Mouse (Mus musculus): ENCODE measurements around the gene Olfr71. TPM values are rescaled to one million over a fixed set of nuclear protein-coding genes. Genes with fewer than 3 reads are reported as not detected.

Olfr71 gene
- polyA plus RNA-seq, 1 experiment from 2014 or later: not detected

DNA sequence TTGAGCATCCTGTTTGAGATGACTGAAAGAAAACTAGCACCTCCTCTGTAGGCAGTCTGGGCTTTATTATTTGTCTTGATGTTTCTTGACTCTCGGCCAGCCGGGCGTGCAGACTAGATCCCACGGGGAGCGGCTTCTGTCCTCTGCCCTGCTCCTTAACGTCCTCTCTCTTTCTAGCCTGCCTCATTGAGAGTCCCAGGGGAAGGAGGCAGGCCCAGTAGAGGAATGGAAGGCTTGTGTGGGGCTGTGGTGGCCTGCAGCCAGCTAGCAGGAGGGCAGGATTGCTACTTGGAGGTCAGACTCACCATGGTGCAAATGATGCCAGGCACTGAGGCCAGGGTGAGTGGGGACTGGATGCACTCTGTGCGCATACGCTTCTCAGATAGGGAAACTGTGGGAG lies 6.2 kb downstream of the Olfr71 start:
- no peak overlapping the region for H3K4me3 ChIP-seq
- H3K27ac ChIP-seq: no peak overlapping the region
- 0 out of 2 replicates have a peak, but pooled peaks cover 5% of the 10 kb centered on the region for H3K27me3 ChIP-seq
- no peaks in the 10 kb centered on the region for H3K36me3 ChIP-seq
- H3K9me3 ChIP-seq: no peaks in the 10 kb centered on the region
- no peak for ATAC-seq (ENCODE audit: insufficient number of reproducible peaks, low FRiP score, low TSS enrichment, low read depth)
- no peak overlapping the region for H3K9ac ChIP-seq
- 0 out of 2 replicates have a peak, but pooled peaks cover 4% of the 10 kb centered on the region for H3K4me1 ChIP-seq
- 78% methylated on average over 8 of the region's 8 CpGs for WGBS
- H3K4me2 ChIP-seq: no peak overlapping the region

DNA sequence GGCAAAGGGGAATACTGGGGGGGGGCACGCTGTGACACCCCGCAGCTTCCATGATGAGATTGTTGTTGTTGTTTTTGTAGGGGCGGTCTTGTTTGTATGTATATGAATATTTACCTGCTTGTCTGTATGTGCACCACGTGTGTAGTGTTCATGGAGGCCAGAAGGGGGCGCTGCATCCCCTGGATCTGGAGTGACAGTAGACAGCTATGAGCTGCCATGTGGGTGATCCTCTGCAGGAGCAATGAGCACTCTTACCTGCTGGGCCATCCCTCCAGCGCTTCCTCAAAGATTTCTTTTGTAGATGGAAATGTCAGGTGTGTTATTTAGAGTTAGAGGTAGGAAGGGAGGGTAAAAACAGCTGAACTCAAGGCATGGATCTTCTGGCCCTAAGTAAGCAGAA lies 6.6 kb downstream of the Olfr71 start:
- ATAC-seq (ENCODE audit: insufficient number of reproducible peaks, low FRiP score, low TSS enrichment, low read depth): no peak
- 77% methylated on average over 6 of the region's 6 CpGs for WGBS
- H3K27ac ChIP-seq: no peak overlapping the region

DNA sequence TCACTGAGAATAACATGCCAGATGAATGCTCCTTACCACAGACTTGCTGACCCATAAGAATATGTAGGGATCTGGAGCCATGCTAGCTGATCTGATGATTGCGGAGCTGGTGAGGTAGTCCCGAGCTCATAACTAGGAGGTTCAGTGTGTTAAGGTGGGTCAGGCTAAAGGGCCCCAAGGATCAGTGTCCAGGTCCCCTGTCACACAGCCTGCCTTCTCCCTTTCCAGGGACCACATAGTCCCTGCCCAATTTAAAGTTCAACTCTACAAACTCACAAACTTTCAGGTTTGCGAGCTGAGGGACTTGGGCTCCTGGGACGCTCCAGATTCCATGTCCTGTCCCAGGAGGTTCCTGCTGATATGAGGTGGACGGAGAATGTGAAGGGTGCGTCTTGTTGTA lies 9.3 kb downstream of the Olfr71 start, which contains the start of gene Olfr70:
Olfr70 (minus strand) TSS at position 101 of the 400 bp plus-strand sequence.
- WGBS: 88% methylated on average over 6 of the region's 6 CpGs
- no peaks in the 10 kb centered on the region for H3K27me3 ChIP-seq
- H3K4me1 ChIP-seq: 0 out of 2 replicates have a peak, but pooled peaks cover 4% of the 10 kb centered on the region
- H3K27ac ChIP-seq: no peak within 1 kb of the TSS
- no peaks in the 10 kb centered on the region for H3K36me3 ChIP-seq
- no peak within 1 kb of the TSS for H3K9ac ChIP-seq
- no peak within 1 kb of the TSS for H3K4me3 ChIP-seq
- H3K4me2 ChIP-seq: no peak within 1 kb of the TSS
- ATAC-seq (ENCODE audit: insufficient number of reproducible peaks, low FRiP score, low TSS enrichment, low read depth): no peak
- H3K9me3 ChIP-seq: no peaks in the 10 kb centered on the region

More for the DNA sequence above, 6.6 kb downstream of the Olfr71 start:
- Histone ChIP-seq H3K9me3 (no peaks in the 10 kb centered on the region), H3K9ac (no peak overlapping the region), H3K4me1 (0 out of 2 replicates have a peak, but pooled peaks cover 4% of the 10 kb centered on the region), H3K27me3 (0 out of 2 replicates have a peak, but pooled peaks cover 4% of the 10 kb centered on the region), H3K4me2 (no peak overlapping the region), H3K36me3 (no peaks in the 10 kb centered on the region), H3K4me3 (no peak overlapping the region)

DNA sequence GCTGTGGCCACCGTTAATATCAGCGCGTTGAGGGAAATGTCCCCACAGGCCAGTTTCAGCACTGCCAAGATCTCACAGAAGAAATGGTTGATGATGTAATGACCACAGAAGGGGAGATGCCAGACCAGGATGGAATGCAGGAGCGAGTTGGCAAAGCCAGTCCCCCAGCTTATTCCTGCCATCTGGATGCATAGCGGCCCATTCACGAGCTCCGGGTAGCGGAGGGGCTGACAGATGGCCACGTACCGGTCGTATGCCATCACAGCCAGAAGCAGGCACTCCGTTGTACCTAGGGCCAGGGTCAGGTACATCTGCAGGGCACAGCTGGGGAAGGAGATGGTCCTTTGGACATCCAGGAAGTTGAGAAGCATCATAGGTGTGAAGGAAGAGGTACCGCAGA lies 13.5 kb downstream of the Olfr71 start:
- WGBS: 80% methylated on average over 13 of the region's 13 CpGs
- H3K4me2 ChIP-seq: no peak overlapping the region
- H3K4me3 ChIP-seq: no peak overlapping the region
- no peaks in the 10 kb centered on the region for H3K27me3 ChIP-seq
- no peaks in the 10 kb centered on the region for H3K9me3 ChIP-seq
- H3K9ac ChIP-seq: no peak overlapping the region
- no peak for ATAC-seq (ENCODE audit: insufficient number of reproducible peaks, low FRiP score, low TSS enrichment, low read depth)
- H3K27ac ChIP-seq: no peak overlapping the region
- H3K36me3 ChIP-seq: no peaks in the 10 kb centered on the region
- peaks cover 9% of the 10 kb centered on the region; the same call in 1 of the 2 replicates for H3K4me1 ChIP-seq

DNA sequence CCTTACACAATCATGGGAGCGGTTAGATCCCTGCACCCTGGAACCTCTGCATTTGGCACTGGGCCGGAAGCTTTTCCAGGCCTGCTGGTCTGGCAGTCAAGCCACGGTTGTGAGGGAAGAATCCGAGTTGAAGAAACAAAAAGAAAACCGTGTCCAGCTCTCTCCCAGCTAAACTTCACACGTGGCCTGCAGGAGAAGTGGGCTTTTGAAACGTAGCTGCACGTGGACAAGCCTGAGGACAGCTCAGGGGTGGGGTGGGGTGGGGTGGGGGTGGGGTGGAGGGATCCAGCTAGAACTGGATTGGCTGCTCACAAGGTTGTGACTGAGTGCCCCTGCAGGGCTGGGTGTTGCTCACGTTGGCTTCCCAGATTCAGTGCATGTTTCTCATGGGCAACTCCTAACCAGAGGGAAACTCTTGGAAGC lies 14.8 kb downstream of the Olfr71 start:
- Histone ChIP-seq H3K4me1 (peaks cover 9% of the 10 kb centered on the region; the same call in 1 of the 2 replicates), H3K36me3 (peaks cover 4% of the 10 kb centered on the region; the same call in 1 of the 2 replicates), H3K27ac (no peak overlapping the region), H3K4me3 (no peak overlapping the region), H3K4me2 (no peak overlapping the region), H3K27me3 (no peaks in the 10 kb centered on the region), H3K9me3 (no peaks in the 10 kb centered on the region), H3K9ac (no peak overlapping the region)
- no peak for ATAC-seq (ENCODE audit: insufficient number of reproducible peaks, low FRiP score, low TSS enrichment, low read depth)
- 30% methylated on average over 9 of the region's 9 CpGs for WGBS

DNA sequence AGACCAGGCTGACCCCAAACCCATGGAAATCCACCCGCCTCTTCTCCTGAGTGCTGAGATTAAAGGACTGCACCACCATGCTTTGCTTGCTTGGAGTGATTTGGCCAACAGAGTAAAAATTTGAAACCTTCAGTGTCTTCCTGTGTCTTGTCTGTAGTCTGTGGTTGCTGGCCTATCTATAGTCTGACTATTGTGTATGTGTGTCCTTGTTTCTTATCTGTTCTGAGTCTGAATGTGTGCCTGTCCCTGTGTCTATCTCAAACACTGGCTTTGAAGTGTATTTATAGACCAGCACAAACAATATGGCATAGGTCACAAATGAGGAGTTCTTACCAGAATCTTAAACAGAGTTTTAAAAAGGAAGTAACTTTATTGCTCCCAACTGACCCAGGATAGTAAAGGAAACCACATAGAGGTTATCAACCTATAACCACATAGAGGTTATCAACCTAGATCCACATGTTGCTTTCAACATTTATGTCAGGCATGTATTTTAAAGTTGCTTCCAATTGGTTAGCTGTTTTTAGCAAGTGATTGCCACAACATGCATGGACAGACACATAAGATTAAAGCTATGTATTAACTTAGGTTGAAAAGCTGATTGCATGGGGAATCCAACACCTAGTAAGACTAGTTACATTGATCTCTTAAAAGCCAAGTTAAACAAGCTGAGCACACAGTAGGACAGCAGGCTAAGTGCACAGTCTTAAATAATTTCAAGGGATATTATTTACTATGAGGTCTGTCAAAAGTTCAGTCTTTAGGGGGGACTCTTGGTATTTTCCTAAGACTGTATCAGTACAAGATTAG lies 15.4 kb downstream of the Olfr71 start:
- no peak overlapping the region for H3K9ac ChIP-seq
- peaks cover 10% of the 10 kb centered on the region for H3K36me3 ChIP-seq
- peaks cover 9% of the 10 kb centered on the region; the same call in 1 of the 2 replicates for H3K4me1 ChIP-seq
- no peak for ATAC-seq (ENCODE audit: insufficient number of reproducible peaks, low FRiP score, low TSS enrichment, low read depth)
- WGBS: 71% methylated on average over 1 of the region's 1 CpGs
- no peak overlapping the region for H3K27ac ChIP-seq
- H3K4me2 ChIP-seq: no peak overlapping the region
- no peak overlapping the region for H3K4me3 ChIP-seq
- no peaks in the 10 kb centered on the region for H3K27me3 ChIP-seq
- no peaks in the 10 kb centered on the region for H3K9me3 ChIP-seq

DNA sequence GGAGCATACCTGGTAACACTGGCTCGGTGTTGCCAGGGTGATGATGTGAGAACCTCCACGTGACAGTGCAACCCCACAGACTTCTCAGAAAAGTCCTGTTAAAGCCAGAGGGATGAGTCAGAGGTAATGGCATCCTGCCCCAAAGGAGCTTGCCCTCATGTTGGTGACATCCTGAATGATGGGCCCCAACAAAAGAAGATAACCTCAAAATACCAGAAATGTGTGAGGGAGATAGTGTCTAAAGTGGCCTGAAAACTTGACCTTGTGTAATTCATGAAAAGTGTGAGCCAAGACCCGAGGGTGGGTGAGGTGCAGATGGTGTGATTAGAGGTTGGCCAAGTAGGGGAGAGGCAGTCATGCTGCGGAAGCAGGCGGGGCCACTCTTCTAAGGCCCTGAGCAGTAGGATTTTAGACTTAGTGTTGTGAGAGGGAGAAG lies 16.2 kb downstream of the Olfr71 start:
- no peaks in the 10 kb centered on the region for H3K9me3 ChIP-seq
- H3K4me3 ChIP-seq: no peak overlapping the region
- H3K36me3 ChIP-seq: peaks cover 19% of the 10 kb centered on the region
- WGBS: 70% methylated on average over 5 of the region's 5 CpGs
- no peak overlapping the region for H3K4me2 ChIP-seq
- no peak for ATAC-seq (ENCODE audit: insufficient number of reproducible peaks, low FRiP score, low TSS enrichment, low read depth)
- no peak overlapping the region for H3K9ac ChIP-seq
- H3K27me3 ChIP-seq: no peaks in the 10 kb centered on the region
- no peak overlapping the region for H3K27ac ChIP-seq
- peaks cover 9% of the 10 kb centered on the region; the same call in 1 of the 2 replicates for H3K4me1 ChIP-seq

DNA sequence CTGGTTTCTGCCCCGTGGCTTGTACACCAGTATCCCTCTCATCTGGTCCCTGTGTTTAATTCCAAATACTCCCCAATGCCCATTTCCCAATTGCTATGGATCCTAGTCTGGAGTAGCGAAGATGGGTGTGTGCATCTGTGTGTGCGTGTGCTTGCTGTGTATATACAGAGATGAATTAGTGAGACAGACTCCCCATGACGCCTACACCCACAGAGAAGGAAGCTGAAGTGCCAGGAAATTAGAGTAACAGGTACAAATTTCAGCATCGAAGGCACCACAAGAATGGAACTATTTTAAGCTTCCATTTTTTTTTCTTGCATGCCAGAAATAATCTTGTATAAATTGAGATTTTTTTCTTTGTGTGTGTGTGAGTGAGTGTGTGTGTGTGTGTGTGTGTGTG lies 19.0 kb downstream of the Olfr71 start:
- Histone ChIP-seq H3K4me2 (no peak overlapping the region), H3K4me3 (no peak overlapping the region), H3K27ac (no peak overlapping the region), H3K36me3 (peaks cover 35% of the 10 kb centered on the region), H3K9me3 (no peaks in the 10 kb centered on the region), H3K4me1 (peaks cover 4% of the 10 kb centered on the region; the same call in 1 of the 2 replicates), H3K27me3 (no peaks in the 10 kb centered on the region), H3K9ac (no peak overlapping the region)
- WGBS: 79% methylated on average over 5 of the region's 5 CpGs
- no peak for ATAC-seq (ENCODE audit: insufficient number of reproducible peaks, low FRiP score, low TSS enrichment, low read depth)

DNA sequence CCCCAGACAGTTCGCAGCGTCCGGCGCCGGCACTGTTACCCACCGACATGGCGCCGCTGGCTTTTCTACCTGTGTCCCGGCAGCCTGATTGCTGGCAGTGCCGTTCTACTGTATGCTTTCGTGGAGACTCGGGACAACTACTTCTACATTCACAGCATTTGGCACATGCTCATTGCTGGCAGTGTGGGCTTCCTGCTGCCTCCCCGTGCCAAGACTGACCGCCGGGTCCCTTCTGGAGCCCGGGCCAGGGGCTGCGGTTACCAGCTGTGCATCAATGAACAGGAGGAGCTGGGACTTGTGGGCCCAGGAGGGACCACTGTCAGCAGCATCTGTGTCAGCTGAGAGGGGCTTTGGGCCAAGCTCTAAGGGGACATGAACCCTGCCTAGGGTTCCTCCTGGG lies 20.0 kb downstream of the Olfr71 start:
- H3K9ac ChIP-seq: no peak overlapping the region
- no peak for ATAC-seq (ENCODE audit: insufficient number of reproducible peaks, low FRiP score, low TSS enrichment, low read depth)
- 90% methylated on average over 17 of the region's 17 CpGs for WGBS
- H3K4me1 ChIP-seq: 0 out of 2 replicates have a peak, but pooled peaks cover 2% of the 10 kb centered on the region
- H3K4me2 ChIP-seq: no peak overlapping the region
- no peaks in the 10 kb centered on the region for H3K9me3 ChIP-seq
- H3K27ac ChIP-seq: no peak overlapping the region
- H3K36me3 ChIP-seq: peaks cover 44% of the 10 kb centered on the region
- H3K4me3 ChIP-seq: no peak overlapping the region
- no peaks in the 10 kb centered on the region for H3K27me3 ChIP-seq

DNA sequence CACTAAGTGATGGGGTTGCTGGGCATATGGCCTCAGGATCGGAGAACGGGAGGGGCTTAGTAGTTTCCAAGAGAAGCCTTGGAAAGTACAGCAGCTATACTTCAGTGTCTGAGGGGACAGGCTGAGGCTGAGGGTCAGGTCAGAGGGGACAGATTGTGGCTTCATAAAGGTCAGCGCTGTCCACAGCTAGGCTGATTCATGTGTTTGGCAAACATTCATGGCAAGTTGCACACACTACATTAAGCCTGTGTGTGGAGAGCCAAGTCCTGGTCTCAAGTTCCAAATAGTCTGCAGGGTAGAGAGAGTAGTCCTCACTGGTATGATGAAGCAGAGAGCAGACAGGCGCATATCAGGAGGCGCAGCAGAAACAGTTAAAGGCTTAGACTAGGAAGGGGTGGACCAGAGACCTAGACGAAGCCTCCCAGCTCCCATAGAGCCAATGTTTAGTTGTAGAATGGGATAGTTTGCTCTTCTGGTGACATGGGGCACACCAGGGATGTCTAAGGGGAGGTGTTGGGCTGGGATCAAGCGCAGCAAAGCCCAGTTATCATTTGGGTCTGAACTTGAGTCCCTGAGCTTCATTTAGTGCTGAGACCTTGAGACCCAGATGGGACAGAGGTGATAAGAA lies 30.5 kb downstream of the Olfr71 start:
- H3K36me3 ChIP-seq: peaks cover 79% of the 10 kb centered on the region
- no peaks in the 10 kb centered on the region for H3K27me3 ChIP-seq
- no peak for ATAC-seq (ENCODE audit: insufficient number of reproducible peaks, low FRiP score, low TSS enrichment, low read depth)
- H3K4me1 ChIP-seq: no peaks in the 10 kb centered on the region
- no peak overlapping the region for H3K4me3 ChIP-seq
- WGBS: 85% methylated on average over 7 of the region's 7 CpGs
- no peak overlapping the region for H3K27ac ChIP-seq
- no peaks in the 10 kb centered on the region for H3K9me3 ChIP-seq
- no peak overlapping the region for H3K4me2 ChIP-seq
- H3K9ac ChIP-seq: no peak overlapping the region

DNA sequence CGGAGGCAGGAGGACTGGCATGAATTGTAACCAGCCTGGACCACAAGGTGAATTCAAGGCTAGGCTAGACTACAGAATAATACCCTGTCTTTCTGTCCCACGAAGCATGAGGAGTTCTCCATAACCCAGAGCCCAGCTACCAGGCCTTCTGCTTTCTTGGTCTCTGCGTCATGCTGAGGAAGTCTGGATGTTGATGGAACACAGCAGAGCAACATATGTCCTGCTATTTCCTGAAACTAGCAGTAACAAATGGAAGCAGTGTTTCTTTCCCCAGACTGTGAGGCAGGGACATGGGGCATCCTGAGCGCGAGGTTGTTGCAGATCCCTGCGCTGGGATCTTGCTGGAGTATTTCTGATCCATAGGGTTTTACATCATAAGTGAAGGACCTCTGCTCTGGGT lies 31.5 kb downstream of the Olfr71 start:
- WGBS: 89% methylated on average over 6 of the region's 6 CpGs
- no peaks in the 10 kb centered on the region for H3K4me1 ChIP-seq

DNA sequence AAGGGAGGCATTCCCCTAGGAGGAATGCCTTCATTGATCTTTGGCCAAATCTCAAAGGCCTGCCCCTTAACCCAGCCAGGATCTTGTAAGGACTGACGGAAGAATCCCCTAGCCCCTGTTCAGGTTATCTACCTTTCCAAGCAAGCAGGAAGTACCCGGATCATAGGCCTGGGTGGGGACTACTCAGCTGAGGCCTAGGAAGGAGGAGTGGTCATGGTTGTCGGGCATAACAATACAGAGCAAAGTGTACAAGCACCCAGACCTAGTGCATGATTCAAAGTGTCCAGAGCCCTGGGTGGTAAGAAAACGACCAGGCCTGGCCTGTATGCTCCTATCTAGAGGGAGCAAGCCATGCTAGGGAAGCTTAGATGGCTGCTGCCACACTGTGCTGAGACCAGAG lies 34.4 kb downstream of the Olfr71 start:
- no peak overlapping the region for H3K9ac ChIP-seq
- no peak overlapping the region for H3K4me2 ChIP-seq
- H3K9me3 ChIP-seq: no peaks in the 10 kb centered on the region
- 76% methylated on average over 4 of the region's 4 CpGs for WGBS
- no peak overlapping the region for H3K27ac ChIP-seq
- peaks cover 57% of the 10 kb centered on the region for H3K36me3 ChIP-seq
- H3K4me1 ChIP-seq: peaks cover 23% of the 10 kb centered on the region
- no peak for ATAC-seq (ENCODE audit: insufficient number of reproducible peaks, low FRiP score, low TSS enrichment, low read depth)
- no peaks in the 10 kb centered on the region for H3K27me3 ChIP-seq
- H3K4me3 ChIP-seq: no peak overlapping the region

More for the DNA sequence above, 31.5 kb downstream of the Olfr71 start:
- no peak for ATAC-seq (ENCODE audit: insufficient number of reproducible peaks, low FRiP score, low TSS enrichment, low read depth)
- Histone ChIP-seq H3K4me3 (no peak overlapping the region), H3K27ac (no peak overlapping the region), H3K4me2 (no peak overlapping the region), H3K9ac (no peak overlapping the region), H3K27me3 (no peaks in the 10 kb centered on the region), H3K9me3 (no peaks in the 10 kb centered on the region), H3K36me3 (peaks cover 82% of the 10 kb centered on the region)
